Mouse (Mus musculus) kidney, postnatal 36 days (tissue): ENCODE measurements around the gene Ccl1.

Experiments
- DNase-seq, 2 experiments: peaks; one replicate each; pipeline ENCODE4 v3.0.0; 2021 to 2022; ENCODE audit warnings: mixed read lengths in 2 of 2

Ccl1 gene

DNA sequence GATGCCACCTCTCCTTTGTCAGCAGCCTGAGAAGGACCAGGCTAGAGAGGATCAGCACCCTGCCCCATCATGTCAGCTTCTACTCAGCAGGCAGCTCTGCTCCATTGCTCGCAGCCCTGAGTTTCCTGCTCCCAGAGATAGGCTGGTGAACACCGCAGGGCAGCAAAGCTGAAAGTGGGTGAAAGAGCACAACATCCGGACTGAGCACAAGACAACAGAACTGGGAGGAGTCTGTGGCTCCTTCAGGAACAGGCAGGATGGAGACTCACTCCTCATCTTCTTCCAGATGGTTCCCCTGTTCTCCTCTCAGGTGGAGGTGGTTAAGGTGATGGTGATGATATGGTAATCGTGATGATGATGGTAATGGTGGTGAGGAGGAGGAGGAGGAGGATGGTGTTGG lies at the start of gene Ccl1:
TSS of gene Ccl1 (minus strand) at position 101 of the 400 bp plus-strand sequence.
- no peak for DNase-seq

GRCm38 (mm10) chr11:82351039-82351438 lies 45.5 kb upstream of the Ccl1 start:
- DNase-seq: no peak

DNA sequence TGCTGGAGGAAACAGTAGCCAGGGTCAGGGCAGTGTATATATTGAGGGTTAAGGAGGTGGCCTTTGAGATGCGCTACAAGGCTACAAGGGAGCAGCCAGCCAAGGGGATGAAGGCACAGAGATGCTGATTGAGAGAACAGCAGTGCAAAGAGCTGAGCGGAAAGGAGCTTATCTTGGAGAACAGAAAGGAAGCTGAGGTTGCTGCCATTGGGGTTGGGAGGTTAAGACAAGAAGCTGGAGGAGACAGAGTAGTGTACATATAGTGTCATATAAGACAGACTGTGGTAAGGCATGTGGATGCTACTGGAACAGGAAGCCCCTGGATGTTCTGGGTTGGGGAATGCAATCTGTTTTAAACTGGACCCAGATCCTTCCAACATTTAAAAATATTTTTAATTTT lies 35.4 kb upstream of the Ccl1 start:
- no peak for DNase-seq

DNA sequence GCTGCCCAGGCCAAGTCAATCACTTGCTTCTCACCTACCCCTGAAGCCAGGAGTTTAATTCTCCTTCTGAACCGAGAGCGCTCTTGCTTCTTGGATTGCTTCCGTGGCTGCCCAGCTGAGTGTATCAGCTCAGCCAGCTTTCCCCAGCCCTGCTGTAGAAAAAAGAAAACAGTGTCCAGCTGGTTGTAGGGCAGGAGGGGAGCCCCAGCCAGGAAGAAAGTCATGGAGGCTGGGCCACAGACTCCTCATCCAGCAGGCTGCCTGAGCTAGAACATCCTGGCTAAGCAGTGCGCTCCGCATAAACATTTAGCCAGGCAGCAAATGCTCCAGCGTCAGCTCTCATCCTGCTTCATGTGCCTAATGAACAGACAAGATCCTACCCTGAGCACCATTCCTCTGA lies 34.9 kb upstream of the Ccl1 start:
- DNase-seq: peak in 1 of 2 experiments; percentile 3

DNA sequence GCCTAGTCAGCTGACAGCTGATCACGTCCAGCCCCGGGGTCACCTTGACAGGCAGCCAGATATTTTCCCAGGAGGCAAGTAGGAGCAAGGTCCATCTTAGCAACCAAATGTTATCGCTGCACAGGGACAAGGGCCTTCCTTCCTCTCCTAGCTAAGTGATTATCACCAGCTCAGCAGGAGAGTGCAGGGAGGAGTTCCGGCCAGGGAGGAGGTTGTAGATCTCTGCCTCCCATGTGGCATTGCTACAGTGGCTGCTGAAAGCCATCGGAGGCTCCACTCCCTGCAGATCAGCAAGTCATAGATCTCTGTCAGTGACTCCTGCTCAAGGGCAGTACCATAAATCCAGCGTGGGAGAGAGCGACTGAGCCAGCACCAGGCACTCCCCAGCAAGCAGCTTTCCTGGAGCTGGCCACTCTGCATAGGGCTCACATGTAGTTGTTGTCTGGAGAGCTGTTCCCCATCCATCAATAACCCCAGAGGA lies 34.5 kb upstream of the Ccl1 start:
- DNase-seq: peak; percentile 41 to 55

DNA sequence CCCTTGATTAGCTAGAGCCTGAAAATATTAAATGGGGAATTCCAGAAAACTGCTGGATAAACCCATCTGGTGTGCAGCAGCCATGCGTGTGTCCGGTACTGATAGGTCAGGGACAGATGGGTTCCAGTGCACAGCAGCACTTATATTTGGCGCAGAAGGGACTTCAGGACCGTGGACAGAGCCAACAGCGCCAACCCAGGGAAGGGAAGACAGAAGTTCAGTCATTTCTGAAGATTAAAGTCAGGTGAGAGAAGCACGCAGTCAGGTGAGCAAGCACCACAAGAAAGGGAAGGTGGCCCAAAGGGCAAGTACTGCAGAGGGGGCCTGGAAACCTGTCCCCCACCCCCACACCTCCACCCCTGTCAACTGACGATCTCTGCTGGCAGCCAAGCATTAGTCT lies 7.7 kb upstream of the Ccl1 start:
- peak in 1 of 2 experiments; percentile 37 for DNase-seq

- DNase-seq: no peak
Observed at GRCm38 (mm10) chr11:82310336-82311045, 5.0 kb upstream of the Ccl1 start.

GRCm38 (mm10) chr11:82297895-82298294 lies 7.6 kb downstream of the Ccl1 start:
- no peak for DNase-seq

- no peak for DNase-seq
Observed at GRCm38 (mm10) chr11:82290841-82291240, 14.6 kb downstream of the Ccl1 start.

- DNase-seq: no peak
Observed at GRCm38 (mm10) chr11:82274149-82274812, 31.2 kb downstream of the Ccl1 start.

DNA sequence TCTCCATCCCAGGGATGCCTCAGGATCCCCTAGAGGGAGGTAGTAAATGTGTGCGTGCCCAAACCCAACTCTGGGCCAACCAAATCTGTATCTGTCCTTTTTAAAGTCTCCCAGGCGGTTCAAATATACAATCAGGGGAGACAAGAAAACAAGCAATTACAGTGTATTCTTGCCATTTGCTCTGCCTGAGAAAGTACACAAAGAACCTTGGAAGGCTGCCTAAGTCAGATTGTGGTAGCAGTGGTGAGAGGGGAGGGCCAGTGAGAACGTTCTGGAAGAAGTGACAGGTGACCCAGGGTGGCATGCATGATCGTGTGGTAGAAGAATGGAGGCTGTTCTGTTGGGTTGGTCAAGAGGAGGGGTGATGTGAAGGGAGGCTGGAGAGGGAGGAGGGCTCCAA lies 46.4 kb downstream of the Ccl1 start:
- DNase-seq: no peak

- peak; percentile 8 to 58 for DNase-seq
Observed at GRCm38 (mm10) chr11:82255601-82256000, 49.9 kb downstream of the Ccl1 start.

GRCm38 (mm10) chr11:82253421-82253820 lies 52.1 kb downstream of the Ccl1 start:
- DNase-seq: no peak

GRCm38 (mm10) chr11:82251251-82251650 lies 54.2 kb downstream of the Ccl1 start:
- no peak for DNase-seq

DNA sequence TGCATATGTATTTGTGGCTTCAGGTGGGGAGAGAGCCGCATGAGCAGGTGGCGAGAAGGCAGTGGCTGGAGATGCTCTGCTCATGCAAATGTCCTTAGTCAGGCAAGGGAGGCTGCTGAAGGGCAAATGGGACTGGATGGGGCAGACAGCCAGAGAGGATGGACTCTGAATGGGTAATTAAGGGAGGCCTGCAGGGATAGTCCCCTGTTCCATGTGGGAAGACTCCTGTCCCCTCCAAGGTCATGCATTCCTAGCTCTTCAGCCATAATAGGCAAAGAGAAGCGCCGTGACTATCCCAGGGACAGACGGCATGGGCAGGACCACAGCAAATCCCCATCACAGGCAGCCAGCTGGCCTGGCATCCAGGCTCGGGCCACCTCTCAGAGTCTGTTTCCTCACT lies 55.5 kb downstream of the Ccl1 start:
- no peak for DNase-seq

GRCm38 (mm10) chr11:82237439-82237838 lies 68.1 kb downstream of the Ccl1 start:
- DNase-seq: no peak

GRCm38 (mm10) chr11:82235551-82236207 lies 69.8 kb downstream of the Ccl1 start:
- peak; percentile 14 to 40 for DNase-seq

- DNase-seq: no peak
Observed at GRCm38 (mm10) chr11:82233991-82234390, 71.5 kb downstream of the Ccl1 start.

DNA sequence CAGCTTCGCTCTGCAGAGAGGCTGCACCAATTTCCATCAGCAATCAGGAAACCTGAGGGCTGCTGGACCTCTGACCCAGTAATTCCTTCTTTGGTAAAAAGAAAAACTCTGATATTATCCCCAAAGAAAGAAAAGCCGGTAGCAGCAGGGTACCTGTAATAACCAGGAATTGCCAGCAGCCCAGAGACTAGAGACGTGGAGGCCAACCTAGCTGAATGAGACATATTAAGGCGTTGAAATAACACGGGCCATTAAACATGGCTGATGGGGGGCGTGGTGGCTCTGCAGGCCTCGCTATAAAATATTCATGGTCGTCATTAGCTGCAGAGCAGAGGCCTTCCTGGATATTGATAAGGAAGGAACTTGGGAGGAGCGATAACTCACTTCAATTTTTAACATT lies 78.5 kb downstream of the Ccl1 start:
- DNase-seq: no peak

- DNase-seq: no peak
Observed at GRCm38 (mm10) chr11:82225936-82226335, 79.6 kb downstream of the Ccl1 start.

DNA sequence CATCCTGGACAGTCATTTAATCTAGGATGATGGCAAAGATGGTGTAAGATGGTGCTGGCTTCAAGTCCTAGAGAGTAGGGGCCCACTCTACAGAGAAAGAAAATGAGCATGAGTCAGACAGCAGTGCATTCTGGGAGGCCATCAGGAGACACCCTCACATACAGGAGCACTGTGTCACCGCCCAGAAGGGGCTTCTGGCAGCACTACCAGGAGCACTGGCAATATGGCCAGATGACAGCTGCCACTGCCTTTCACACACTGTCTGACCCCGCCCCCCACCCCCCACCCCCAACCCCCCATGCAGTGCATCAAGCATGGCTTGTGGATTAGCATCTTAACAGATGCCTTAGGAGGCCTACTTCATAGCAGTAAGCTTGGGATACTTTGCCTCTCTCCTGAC lies 89.0 kb downstream of the Ccl1 start:
- no peak for DNase-seq

DNA sequence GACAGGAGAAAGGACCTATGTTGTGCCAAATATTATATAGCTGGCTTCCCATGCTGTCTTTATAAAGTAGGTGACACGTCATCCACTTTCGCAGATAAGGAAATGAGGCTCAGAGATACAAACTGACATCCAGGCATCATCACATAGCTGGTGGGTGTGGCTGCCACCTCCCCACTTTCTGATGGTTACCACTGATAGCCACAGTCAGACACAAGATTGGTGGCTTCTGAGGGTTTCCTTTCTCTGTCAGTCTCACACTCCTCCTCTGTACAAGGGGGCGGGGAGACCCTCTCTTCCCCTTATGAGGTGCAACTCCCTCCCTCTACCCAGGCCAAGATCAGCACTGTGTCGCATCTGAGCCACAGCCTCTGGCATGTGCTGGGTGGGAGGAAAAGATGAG lies 91.1 kb downstream of the Ccl1 start:
- DNase-seq: no peak

DNA sequence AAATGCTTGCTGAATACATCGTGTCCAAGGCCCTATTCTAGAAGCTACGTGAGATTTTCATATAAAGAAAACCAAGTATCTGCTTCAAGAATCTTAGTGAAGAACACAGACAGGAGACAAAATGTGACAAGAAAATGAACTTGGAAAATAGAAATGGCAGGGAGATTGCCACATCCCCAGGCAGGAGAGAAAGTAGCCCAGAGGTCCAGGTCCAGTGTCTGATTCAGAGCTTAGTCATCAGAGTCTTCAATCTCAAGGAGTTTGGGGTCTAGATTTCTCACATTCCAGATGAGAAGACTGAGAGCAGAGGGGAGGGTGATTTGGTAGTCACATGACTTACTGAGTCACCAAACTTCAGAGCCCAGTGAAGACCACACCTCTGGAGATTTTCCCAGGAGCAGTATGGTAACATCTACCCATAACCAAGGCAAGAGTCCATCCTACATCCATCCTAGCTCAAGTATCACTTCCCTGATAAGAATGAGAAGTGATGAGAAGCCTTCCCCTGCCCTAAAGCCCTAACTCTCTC lies 98.5 kb downstream of the Ccl1 start:
- no peak for DNase-seq

DNA sequence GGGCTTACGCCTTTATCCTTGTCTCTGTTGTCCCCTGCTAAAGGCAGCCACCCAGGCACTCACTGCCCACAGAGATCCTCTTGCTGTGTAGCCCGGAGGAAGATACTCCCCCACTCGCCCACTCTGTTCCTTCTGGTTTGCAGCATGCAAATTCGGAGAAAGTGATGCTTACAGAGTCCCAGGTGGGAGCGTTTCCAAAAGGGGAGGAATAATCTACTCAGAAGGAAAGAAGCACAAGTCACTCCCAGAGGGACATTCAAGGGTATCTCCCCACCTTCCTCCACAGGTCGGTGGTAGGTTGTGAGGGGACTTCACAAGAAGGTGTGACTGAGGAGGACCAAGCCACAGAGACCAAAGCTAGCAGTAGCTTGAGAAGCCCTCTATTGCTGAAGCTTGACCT lies 100.3 kb downstream of the Ccl1 start:
- DNase-seq: no peak
